Mouse (Mus musculus) layer of hippocampus, postnatal 10 days (tissue): Measurements from ENCODE around the gene Gse1. TPM values are rescaled to one million over a fixed set of nuclear protein-coding genes. Genes with fewer than 3 reads are reported as not detected.

Experiments used
- DNase-seq, 2 experiments: peaks; one replicate each; pipeline ENCODE4 v3.0.0; 2021; ENCODE audit warnings: low spot score in 2 of 2
- total RNA-seq, 2 experiments: library from RNA; stranded (reverse); gene quantifications; 2 replicates each; pipeline ENCODE4 v1.2.3; 2021

Gene Gse1
- total RNA-seq, 2 experiments from 2014 or later, result 65.0 to 79.3 TPM

GRCm38 (mm10) chr8:120371725-120372457 lies 143.6 kb downstream of the Gse1 start:
- DNase-seq, result no peak

- DNase-seq, result no peak
These were observed 144.4 kb downstream of the Gse1 start for GRCm38 (mm10) chr8:120372684-120373083.

- DNase-seq, result no peak
These were observed 145.4 kb downstream of the Gse1 start for GRCm38 (mm10) chr8:120373621-120374020.

GRCm38 (mm10) chr8:120374070-120374469 lies 145.8 kb downstream of the Gse1 start:
- DNase-seq, result no peak

GRCm38 (mm10) chr8:120374514-120374913 lies 146.3 kb downstream of the Gse1 start:
- no peak for DNase-seq

- DNase-seq, result no peak
These were observed 146.9 kb downstream of the Gse1 start for GRCm38 (mm10) chr8:120375170-120375569.

GRCm38 (mm10) chr8:120376215-120376614 lies 148.0 kb downstream of the Gse1 start:
- no peak for DNase-seq

GRCm38 (mm10) chr8:120376847-120377802 lies 148.9 kb downstream of the Gse1 start:
- DNase-seq, result no peak

GRCm38 (mm10) chr8:120377803-120378189 lies 149.5 kb downstream of the Gse1 start:
- DNase-seq, result no peak

- DNase-seq, result no peak
These were observed 150.1 kb downstream of the Gse1 start for GRCm38 (mm10) chr8:120378306-120378705.

GRCm38 (mm10) chr8:120379015-120379414 lies 150.8 kb downstream of the Gse1 start:
- DNase-seq, result no peak

GRCm38 (mm10) chr8:120381865-120382264 lies 153.6 kb downstream of the Gse1 start:
- no peak for DNase-seq

- DNase-seq, result peak; percentile 88 to 91
These were observed 154.4 kb downstream of the Gse1 start for GRCm38 (mm10) chr8:120382436-120383203.

GRCm38 (mm10) chr8:120383204-120383560 lies 154.9 kb downstream of the Gse1 start:
- no peak for DNase-seq

GRCm38 (mm10) chr8:120383713-120384112 lies 155.5 kb downstream of the Gse1 start:
- DNase-seq, result no peak

- DNase-seq, result no peak
These were observed 156.5 kb downstream of the Gse1 start for GRCm38 (mm10) chr8:120384745-120385144.

GRCm38 (mm10) chr8:120388246-120388645 lies 160.0 kb downstream of the Gse1 start:
- DNase-seq, result no peak

- DNase-seq, result no peak
These were observed 162.3 kb downstream of the Gse1 start for GRCm38 (mm10) chr8:120390598-120390997.

- no peak for DNase-seq
These were observed 163.6 kb downstream of the Gse1 start for GRCm38 (mm10) chr8:120391856-120392255.

- DNase-seq, result no peak
These were observed 164.8 kb downstream of the Gse1 start for GRCm38 (mm10) chr8:120393085-120393484.

GRCm38 (mm10) chr8:120393871-120394275 lies 165.6 kb downstream of the Gse1 start:
- DNase-seq, result peak; percentile 76 to 80
